Mouse (Mus musculus) lung, adult 18-20 months (tissue): ENCODE results near the gene Ccdc85c.
A peak's percentile ranks its signal among the peaks of the same experiment; 100 is the strongest.

Experiments
- DNase-seq, 2 experiments: peaks; one replicate each; pipeline ENCODE4 v3.0.0; 2022; ENCODE audit warnings: mixed read lengths in 2 of 2

The Ccdc85c gene

DNA sequence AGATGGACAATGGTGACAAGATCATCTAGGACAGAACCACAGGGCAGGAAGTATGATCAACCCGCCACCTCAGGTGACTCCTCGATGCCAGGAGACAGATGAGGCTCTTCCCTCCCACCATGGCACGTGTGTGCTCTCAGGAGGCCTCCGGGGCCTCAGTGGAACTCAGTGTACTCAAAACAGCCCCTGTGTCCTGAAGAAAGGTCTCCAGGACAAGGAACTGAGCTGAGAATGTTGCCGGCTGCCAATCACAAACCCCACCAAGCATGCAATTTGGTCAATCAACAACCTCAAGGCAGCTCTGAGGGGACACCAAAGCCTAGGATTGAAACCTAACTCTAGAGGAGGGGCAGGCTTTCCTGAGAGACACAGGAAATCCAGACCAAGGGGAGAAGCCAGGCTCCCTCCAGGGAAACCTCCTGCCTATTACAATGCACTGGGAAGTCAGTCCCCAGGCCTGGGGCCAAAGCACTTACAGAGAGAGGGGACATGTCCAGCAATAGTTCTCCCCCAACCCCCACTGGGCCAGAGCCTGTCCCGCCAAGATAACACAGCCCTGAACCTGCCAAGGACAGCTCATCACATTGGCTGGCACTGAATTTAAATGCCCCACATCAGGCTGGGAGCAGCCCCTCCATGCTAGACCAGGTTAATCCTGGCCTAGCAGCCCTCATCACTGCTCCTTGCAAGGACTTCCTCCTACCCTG is 37.8 kb downstream of the Ccdc85c start:
- DNase-seq = no peak

DNA sequence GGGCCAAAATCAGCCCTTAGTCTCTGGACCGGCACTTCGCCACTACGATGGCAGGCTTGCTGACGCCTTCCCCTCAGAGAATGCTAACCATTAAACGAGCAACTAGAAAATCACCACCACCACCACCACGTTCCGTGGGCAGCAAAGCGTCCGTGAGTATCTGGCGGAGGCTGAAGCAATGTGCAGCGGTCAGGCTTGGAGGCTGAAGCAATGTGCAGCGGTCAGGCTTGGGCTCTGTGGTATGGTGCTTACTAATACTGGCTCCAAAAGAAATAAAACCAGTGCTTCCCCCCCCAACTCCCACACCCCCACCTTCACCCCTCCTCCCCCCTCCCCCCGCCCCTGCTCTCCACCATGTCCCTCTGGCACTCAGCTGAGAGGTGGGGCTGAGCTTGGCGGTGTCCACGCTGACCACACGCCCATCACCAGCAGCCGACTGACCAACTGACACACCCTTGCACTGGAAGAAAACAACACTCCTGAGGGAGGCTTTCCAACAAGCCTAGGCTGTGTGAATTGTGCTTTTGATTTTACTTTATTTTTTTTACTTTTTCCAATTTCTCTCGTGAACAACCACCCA is 39.2 kb downstream of the Ccdc85c start:
- DNase-seq = peak; percentile 60 to 71

- peak; percentile 67 to 81 for DNase-seq
Measured at GRCm38 (mm10) chr12:108234832-108235602, 40.2 kb downstream of the Ccdc85c start.

DNA sequence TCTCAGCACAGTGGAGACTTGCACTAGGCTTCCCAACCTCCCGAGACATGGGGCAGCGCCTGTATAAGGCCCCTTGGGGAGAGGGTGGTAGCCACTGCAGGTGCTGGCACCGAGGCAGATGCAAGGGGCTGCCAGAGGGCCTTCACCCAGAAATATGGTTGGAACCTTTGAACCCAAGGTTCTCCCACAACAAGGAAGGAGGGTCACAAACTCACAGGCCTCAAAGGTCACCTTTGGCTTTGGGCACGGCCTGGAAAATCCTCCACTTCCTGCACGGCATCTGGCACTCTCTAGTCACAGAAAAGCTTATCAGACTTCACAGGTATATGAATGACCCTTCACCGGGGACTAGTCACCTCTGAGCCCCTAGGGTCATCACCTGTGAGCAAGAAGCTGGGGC is 41.5 kb downstream of the Ccdc85c start:
- DNase-seq = no peak

- no peak for DNase-seq
Measured at GRCm38 (mm10) chr12:108231901-108232300, 43.3 kb downstream of the Ccdc85c start.

DNA sequence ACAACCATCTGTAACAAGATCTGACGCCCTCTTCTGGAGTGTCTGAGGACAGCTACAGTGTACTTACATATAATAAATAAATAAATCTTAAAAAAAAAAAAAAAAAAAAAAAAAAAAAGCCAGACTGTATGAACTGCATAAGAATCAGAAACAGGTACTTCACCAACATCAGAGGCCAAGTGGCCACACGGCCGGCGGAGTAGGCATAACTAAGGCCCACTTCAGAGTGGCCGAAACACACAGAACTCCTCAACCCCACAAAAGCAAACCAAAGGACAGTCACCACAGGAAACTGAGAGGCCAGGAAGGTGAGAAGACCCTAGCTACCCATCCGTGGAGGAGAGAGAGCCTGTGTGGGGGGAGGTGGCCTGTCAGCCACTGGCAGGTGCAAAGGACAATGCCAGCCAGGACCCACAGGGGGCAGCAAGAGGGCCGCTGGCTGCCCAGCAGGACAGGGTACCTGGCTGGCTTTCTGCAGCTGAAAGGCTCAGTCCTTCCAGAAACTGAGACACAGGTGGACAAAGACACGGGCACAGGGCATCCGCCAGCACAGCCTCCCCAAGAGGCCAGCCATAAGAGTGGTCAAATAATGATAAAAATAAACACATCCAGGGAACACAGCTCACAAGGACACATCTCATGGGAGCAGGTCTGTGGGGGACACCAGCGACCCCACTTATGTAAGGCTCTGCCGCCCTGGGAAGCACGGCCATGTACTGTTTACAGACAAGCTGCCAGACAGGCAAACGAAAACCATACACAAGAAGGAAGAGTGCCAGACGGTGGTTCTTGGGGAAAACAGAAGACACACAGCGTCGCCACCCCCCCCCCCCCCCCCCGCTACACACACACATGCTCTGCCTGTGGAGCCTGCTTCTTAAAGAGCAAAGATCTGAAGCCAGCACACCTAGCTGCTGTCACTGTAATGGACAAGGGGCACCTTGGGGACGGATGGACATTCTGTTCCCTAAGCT is 44.1 kb downstream of the Ccdc85c start:
- peak; percentile 71 to 80 for DNase-seq

DNA sequence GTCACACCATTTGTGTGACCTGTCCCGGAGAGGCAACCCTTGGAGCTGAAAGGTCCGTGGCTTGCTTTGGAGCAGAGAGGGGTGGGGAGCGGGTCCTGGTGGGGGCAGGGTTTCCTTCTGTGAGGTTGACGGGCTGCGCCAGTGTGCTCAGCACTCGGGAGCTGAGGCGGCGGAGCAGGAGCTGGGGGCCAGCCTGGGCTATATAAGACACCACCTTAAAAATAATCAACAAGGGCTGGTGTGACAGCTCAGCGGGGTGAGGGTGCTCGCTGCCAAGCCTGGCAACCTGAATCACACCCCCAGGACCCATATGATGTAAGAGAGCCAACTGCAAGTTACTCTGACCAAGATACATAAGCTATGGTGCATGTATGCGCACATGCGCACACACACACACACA is 45.1 kb downstream of the Ccdc85c start:
- DNase-seq = no peak

- DNase-seq = no peak
Measured at GRCm38 (mm10) chr12:108227527-108227926, 47.7 kb downstream of the Ccdc85c start.

- DNase-seq = no peak
Measured at GRCm38 (mm10) chr12:108226941-108227340, 48.3 kb downstream of the Ccdc85c start.

GRCm38 (mm10) chr12:108226216-108226615 is 49.0 kb downstream of the Ccdc85c start:
- DNase-seq = no peak

DNA sequence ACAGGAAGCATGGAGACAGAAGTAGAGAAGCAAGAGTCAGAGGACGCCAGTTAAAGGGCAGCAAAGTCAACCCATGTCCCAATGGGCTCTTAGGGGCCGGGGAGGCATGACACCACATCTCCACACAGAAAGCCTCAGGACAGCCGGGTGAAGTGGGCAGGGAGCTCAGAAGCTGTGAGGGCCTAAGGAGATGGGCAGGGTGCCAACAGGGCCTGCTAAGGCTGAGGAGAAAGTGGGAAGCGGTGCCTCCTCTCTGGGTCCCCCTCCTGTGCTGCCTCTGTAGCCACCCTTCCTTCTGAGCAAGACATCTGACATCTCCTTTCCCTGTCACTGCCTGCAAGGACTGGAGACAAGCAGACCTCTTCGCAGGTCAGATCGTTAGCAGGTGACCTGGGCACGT is 49.4 kb downstream of the Ccdc85c start:
- DNase-seq = no peak

DNA sequence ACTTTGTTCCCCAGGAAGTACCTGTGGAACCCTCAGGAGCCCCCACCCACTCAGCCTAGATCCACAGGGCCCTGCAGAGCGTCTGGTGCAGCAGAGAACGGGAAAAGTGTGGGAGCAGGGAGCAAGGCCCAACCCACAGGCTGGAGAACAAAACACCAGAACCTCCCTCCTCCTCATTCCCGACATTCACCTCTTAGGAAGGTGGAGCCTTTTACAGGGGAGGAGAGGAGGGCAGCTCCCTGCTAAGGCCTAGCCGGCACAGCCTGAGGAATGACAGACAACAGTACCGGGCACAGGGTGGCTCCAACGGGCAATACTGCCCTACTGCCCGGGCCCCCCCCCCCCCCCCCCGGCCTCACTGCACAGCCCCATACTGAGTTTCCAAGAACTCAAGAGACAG is 51.9 kb downstream of the Ccdc85c start:
- peak; percentile 57 to 66 for DNase-seq

DNA sequence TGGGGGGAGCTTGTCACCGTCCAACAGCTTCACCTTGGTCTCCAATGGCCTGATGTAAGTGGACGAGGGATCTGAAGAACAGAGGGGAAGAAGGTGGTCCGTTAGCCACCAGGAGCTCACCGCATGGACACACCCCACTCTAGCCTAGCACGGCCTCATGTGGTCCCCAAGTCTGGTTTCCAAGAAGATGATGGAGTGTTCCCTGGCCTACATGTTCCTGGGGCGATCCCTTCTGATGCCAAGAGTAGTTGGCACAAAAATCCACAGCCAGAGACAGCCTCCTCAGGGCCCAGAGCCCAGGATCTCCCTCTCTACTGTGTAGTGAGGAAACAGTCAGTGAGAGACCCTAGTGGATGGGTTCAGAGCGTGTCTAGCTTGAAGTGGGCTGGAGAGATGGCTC is 53.5 kb downstream of the Ccdc85c start:
- no peak for DNase-seq

- DNase-seq = no peak
Measured at GRCm38 (mm10) chr12:108221206-108221605, 54.0 kb downstream of the Ccdc85c start.

- DNase-seq = peak in 1 of 2 experiments; percentile 24
Measured at GRCm38 (mm10) chr12:108220621-108221020, 54.6 kb downstream of the Ccdc85c start.

DNA sequence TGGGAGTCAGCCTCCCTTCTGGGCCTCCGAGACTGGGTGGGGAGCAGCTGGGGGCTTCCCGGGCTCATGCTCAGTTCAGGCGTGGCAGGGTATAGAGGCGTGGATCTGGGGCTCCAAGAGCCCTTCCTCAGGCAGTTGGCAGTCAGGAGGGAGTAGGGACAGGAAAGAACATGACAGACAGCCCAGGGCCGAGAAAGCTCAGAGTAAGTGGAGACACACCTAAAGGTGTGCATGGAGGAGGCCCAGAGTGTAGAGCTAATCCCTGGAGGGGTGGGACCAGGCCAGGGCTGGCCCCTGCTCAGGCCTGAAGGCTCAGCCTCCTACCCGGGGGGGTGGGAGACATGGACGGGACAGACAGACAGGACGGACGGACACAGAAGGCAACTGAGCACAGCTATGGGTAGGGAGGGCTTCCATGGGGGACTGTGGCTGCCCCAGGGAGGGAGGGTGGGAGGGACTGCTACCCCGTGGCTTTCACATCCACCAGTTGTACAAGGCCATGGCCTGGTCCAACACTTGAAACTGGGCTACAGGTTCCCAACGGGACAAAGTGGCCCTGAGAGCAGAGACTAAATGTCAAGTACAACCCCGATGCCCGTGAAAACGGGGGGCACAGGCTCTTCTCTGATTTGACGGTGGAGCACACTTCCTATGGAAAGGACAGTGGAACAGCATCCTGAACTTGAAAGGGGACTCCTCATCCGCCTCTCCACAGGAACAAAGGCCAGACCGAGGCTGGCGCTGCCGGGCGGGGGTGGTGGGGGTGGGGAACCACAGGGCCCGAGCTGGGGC is 55.2 kb downstream of the Ccdc85c start:
- DNase-seq = no peak

GRCm38 (mm10) chr12:108219163-108219562 is 56.1 kb downstream of the Ccdc85c start:
- no peak for DNase-seq

GRCm38 (mm10) chr12:108217572-108217971 is 57.7 kb downstream of the Ccdc85c start:
- peak; percentile 53 to 72 for DNase-seq

GRCm38 (mm10) chr12:108216611-108217370 is 58.4 kb downstream of the Ccdc85c start:
- no peak for DNase-seq

- no peak for DNase-seq
Measured at GRCm38 (mm10) chr12:108215090-108215489, 60.1 kb downstream of the Ccdc85c start.
